8 mouse cellular contexts compared by ENCODE assay signal in the genomic region with DNA sequence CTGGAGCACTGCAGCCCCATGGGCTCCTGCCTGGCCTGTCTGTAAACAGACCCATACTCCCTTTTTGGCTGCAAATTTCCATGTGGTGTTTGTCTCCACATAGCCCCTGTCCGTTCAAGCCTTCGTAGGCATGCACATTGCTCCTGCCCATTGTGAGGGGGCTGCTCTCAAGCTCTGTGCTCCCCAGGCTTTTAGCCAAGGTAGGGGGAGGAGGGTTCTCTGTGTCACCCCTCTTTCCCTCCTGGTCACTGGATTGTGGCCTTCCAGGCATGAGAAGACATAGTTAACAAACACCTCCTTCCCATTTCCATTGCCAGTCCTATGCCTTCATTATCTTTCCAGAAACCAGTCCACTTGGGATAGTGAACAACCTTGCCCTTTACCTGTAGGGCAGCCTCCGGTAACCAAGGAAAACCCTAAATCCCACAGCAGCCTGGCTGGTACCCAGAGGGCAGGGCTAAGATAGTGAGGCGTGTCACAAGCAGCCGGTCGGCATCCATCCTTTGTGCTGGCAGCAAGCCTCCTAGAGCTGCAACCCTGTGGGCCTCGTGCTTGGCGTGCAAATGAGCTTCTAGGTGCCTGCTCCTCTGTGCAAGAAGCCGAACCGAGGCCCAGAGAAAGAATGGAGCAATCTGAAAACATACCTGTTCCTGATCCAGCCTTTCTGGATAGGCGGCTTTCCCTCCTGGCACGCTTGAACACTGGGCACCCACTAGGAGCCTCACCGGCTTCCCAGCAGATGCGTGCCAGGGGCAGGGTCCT.
A peak's percentile ranks its signal among the peaks of the same experiment; 100 is the strongest.
DNase-seq lines count a peak whose midpoint lies in the region; ATAC-seq and TF ChIP-seq lines count a peak whose summit lies in the region.

No protein-coding gene starts in this region.

- H3K27ac ChIP-seq in layer of hippocampus, adult 2 months, result peak overlapping the region; percentile 71
- peak overlapping the region; percentile 41 for H3K27ac ChIP-seq in cerebellum, adult 2 months (ENCODE audit: insufficient read depth, low read length)
- peak overlapping the region; percentile 67 for H3K27ac ChIP-seq in heart, embryonic 10.5 days
- H3K27ac ChIP-seq in liver, embryonic 13.5 days, result 0 out of 2 replicates have a peak overlapping the region, but pooled peaks have one; percentile 18

- H3K4me1 ChIP-seq in cerebellum, adult 2 months (ENCODE audit: control insufficient read depth, insufficient read depth, low read length), result peaks cover 88% of the 10 kb centered on the region
- H3K4me1 ChIP-seq in heart, embryonic 10.5 days, result peaks cover 90% of the 10 kb centered on the region
- H3K4me1 ChIP-seq in liver, embryonic 13.5 days (replicated peaks), result peaks cover 39% of the 10 kb centered on the region

- peaks cover 41% of the 10 kb centered on the region for H3K36me3 ChIP-seq in heart, embryonic 10.5 days
- H3K36me3 ChIP-seq in liver, embryonic 13.5 days, result peaks cover 23% of the 10 kb centered on the region

- no peaks in the 10 kb centered on the region for H3K27me3 ChIP-seq in cerebellum, adult 2 months (ENCODE audit: control insufficient read depth, insufficient read depth, low read length)
- no peaks in the 10 kb centered on the region for H3K27me3 ChIP-seq in heart, embryonic 10.5 days (ENCODE audit: insufficient read depth, poor library complexity, severe bottlenecking)
- no peaks in the 10 kb centered on the region for H3K27me3 ChIP-seq in liver, embryonic 13.5 days

- no peak for TF ChIP-seq CTCF in layer of hippocampus, adult 2 months (conservative IDR thresholded peaks at IDR 0.05)
- no peak for TF ChIP-seq CTCF in cerebellum, adult 2 months (IDR thresholded peaks at IDR 0.05; ENCODE audit: borderline replicate concordance, insufficient read depth, low read depth, low read length)

- 21% methylated on average over 14 of the region's 14 CpGs for WGBS in cerebellum, adult 2 months
- 75% methylated on average over 14 of the region's 14 CpGs for WGBS in heart, embryonic 10.5 days
- WGBS in liver, embryonic 13.5 days (ENCODE audit: insufficient replicate concordance), result 67% methylated on average over 14 of the region's 14 CpGs

- no peak overlapping the region for H3K9ac ChIP-seq in liver, embryonic 13.5 days

- peak in 1 of 2 experiments; percentile 51 for DNase-seq in layer of hippocampus, adult 2 months (ENCODE audit: low spot score in 2 of 2)
- DNase-seq in layer of hippocampus, postnatal 36 days, result no peak
- peak; percentile 70 to 71 for DNase-seq in cerebellum, adult 2 months
- no peak for DNase-seq in heart, embryonic 10.5 days (ENCODE audit: low spot score)
- no peak for DNase-seq in liver, embryonic 13.5 days
- DNase-seq in adipocyte (ENCODE audit: low spot score), result no peak
- no peak for DNase-seq in lung, postnatal 14 days
- no peak for DNase-seq in urinary bladder, postnatal 4 days (ENCODE audit: low spot score in 2 of 2)

- no peak for ATAC-seq in liver, embryonic 13.5 days (ENCODE audit: low read depth)

- H3K9me3 ChIP-seq in heart, embryonic 10.5 days, result no peaks in the 10 kb centered on the region
- H3K9me3 ChIP-seq in liver, embryonic 13.5 days (replicated peaks), result no peaks in the 10 kb centered on the region

- TF ChIP-seq POLR2A in cerebellum, adult 2 months (IDR thresholded peaks at IDR 0.05; ENCODE audit: borderline replicate concordance, insufficient read depth, low read length), result no peak

- H3K4me2 ChIP-seq in liver, embryonic 13.5 days, result peak overlapping the region; percentile 3; the same call in 1 of the 2 replicates

- H3K4me3 ChIP-seq in layer of hippocampus, adult 2 months, result no peak overlapping the region
- no peak overlapping the region for H3K4me3 ChIP-seq in cerebellum, adult 2 months (replicated peaks; ENCODE audit: insufficient read depth, low read depth, low read length)
- H3K4me3 ChIP-seq in heart, embryonic 10.5 days, result peak overlapping the region; percentile 28; the same call in 1 of the 2 replicates
- no peak overlapping the region for H3K4me3 ChIP-seq in liver, embryonic 13.5 days (replicated peaks)

Comparison
In these comparisons a context has a peak if more than half of its experiments do, and no peak if none do; other contexts are left out.
1. DNase-seq: peak in cerebellum, adult 2 months (2 of 2); none in layer of hippocampus, postnatal 36 days (0 of 2), heart, embryonic 10.5 days (single experiment), liver, embryonic 13.5 days (single experiment), adipocyte (single experiment), lung, postnatal 14 days (single experiment) and urinary bladder, postnatal 4 days (0 of 2).
2. H3K27ac ChIP-seq: peak in every context shown above with its lines; median percentile 71 in layer of hippocampus, adult 2 months; 67 in heart, embryonic 10.5 days; 41 in cerebellum, adult 2 months; 18 in liver, embryonic 13.5 days.